21 mouse cellular contexts compared by ENCODE assay signal in the genomic region with DNA sequence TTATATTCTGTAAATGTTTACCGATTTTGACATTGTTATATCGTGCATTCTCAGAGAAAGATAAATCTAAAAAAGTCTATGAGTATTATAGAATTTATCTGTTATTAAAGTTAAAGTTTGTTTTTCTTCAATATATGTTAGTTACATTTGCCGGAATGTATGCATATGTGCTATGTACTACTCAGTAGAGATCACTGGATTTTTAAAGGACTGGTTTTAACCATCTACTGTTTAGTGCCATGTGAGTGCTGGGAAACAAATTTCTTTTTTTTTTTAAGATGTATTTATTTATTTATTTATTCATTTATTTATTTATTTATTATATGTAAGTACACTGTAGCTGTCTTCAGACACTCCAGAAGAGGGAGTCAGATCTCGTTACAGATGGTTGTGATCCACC. TPM values are rescaled to one million over a fixed set of nuclear protein-coding genes. Genes with fewer than 3 reads are reported as not detected.
DNase-seq lines count a peak whose midpoint lies in the region; ATAC-seq lines count a peak whose summit lies in the region.
"Had no signal": no experiment of that assay in that cellular context is flagged by ENCODE, and none has a peak within 500 bp of the region (broad histone marks: within the 10 kb centered on the region; RNA-seq: fewer than 3 reads in every experiment).

No protein-coding gene starts in this region.

- H3K4me1 ChIP-seq in intestine, embryonic 14.5 days (replicated peaks; ENCODE audit: control insufficient read depth, insufficient read depth, low read length), result no peaks in the 10 kb centered on the region
- no peaks in the 10 kb centered on the region for H3K4me1 ChIP-seq in intestine, embryonic 15.5 days (replicated peaks)
- H3K4me1 ChIP-seq in midbrain, embryonic 14.5 days (ENCODE audit: control insufficient read depth, insufficient read depth, low read length), result no peaks in the 10 kb centered on the region
- no peaks in the 10 kb centered on the region for H3K4me1 ChIP-seq in midbrain, embryonic 15.5 days
- no peaks in the 10 kb centered on the region for H3K4me1 ChIP-seq in limb, embryonic 13.5 days
- H3K4me1 ChIP-seq in limb, embryonic 15.5 days, result no peaks in the 10 kb centered on the region
- H3K4me1 ChIP-seq: embryonic facial prominence, embryonic 10.5 days; forebrain, embryonic 15.5 days; hindbrain, embryonic 13.5 days had no signal

- no peak overlapping the region for H3K27ac ChIP-seq in intestine, embryonic 14.5 days (ENCODE audit: low read depth)
- no peak overlapping the region for H3K27ac ChIP-seq in intestine, embryonic 15.5 days
- no peak overlapping the region for H3K27ac ChIP-seq in midbrain, embryonic 14.5 days (replicated peaks; ENCODE audit: low read depth, low read length)
- H3K27ac ChIP-seq in midbrain, embryonic 15.5 days, result no peak overlapping the region
- H3K27ac ChIP-seq in limb, embryonic 13.5 days, result no peak overlapping the region
- H3K27ac ChIP-seq in limb, embryonic 15.5 days, result no peak overlapping the region
- H3K27ac ChIP-seq: embryonic facial prominence, embryonic 10.5 days; forebrain, embryonic 15.5 days; hindbrain, embryonic 13.5 days had no signal

- no peak overlapping the region for H3K9ac ChIP-seq in intestine, embryonic 14.5 days (ENCODE audit: low read length)
- H3K9ac ChIP-seq in intestine, embryonic 15.5 days, result no peak overlapping the region
- H3K9ac ChIP-seq in midbrain, embryonic 14.5 days (replicated peaks; ENCODE audit: low read length), result no peak overlapping the region
- no peak overlapping the region for H3K9ac ChIP-seq in midbrain, embryonic 15.5 days
- H3K9ac ChIP-seq in limb, embryonic 13.5 days, result no peak overlapping the region
- H3K9ac ChIP-seq in limb, embryonic 15.5 days, result no peak overlapping the region
- H3K9ac ChIP-seq: forebrain, embryonic 15.5 days; hindbrain, embryonic 13.5 days had no signal

- H3K4me2 ChIP-seq in intestine, embryonic 14.5 days (ENCODE audit: low read length), result no peak overlapping the region
- H3K4me2 ChIP-seq in intestine, embryonic 15.5 days (replicated peaks), result no peak overlapping the region
- no peak overlapping the region for H3K4me2 ChIP-seq in midbrain, embryonic 14.5 days (ENCODE audit: low read length)
- H3K4me2 ChIP-seq in midbrain, embryonic 15.5 days, result no peak overlapping the region
- H3K4me2 ChIP-seq in limb, embryonic 13.5 days (replicated peaks), result no peak overlapping the region
- H3K4me2 ChIP-seq in limb, embryonic 15.5 days, result no peak overlapping the region
- H3K4me2 ChIP-seq: forebrain, embryonic 15.5 days; hindbrain, embryonic 13.5 days had no signal

- DNase-seq in intestine, embryonic 14.5 days (ENCODE audit: low spot score), result no peak
- DNase-seq in midbrain, embryonic 14.5 days, result no peak
- DNase-seq in left cerebral cortex, adult 18-20 months (ENCODE audit: low spot score in 2 of 2), result no peak
- DNase-seq: adrenal gland, postnatal 25 days; cerebellum, adult 2 months; cerebellum, postnatal 10 days; gastrocnemius, postnatal 36 days; heart, adult 11 months; heart, postnatal 10 days had no signal

- H3K36me3 ChIP-seq in intestine, embryonic 14.5 days (ENCODE audit: control insufficient read depth, insufficient read depth, low read length), result no peaks in the 10 kb centered on the region
- H3K36me3 ChIP-seq in intestine, embryonic 15.5 days, result no peaks in the 10 kb centered on the region
- no peaks in the 10 kb centered on the region for H3K36me3 ChIP-seq in midbrain, embryonic 14.5 days (ENCODE audit: control insufficient read depth, insufficient read depth, low read length)
- H3K36me3 ChIP-seq in midbrain, embryonic 15.5 days (replicated peaks), result peaks cover 8% of the 10 kb centered on the region; the same call in 1 of the 2 replicates
- no peaks in the 10 kb centered on the region for H3K36me3 ChIP-seq in limb, embryonic 13.5 days
- H3K36me3 ChIP-seq in limb, embryonic 15.5 days, result no peaks in the 10 kb centered on the region
- H3K36me3 ChIP-seq: embryonic facial prominence, embryonic 10.5 days; hindbrain, embryonic 13.5 days had no signal

- peaks cover 49% of the 10 kb centered on the region for H3K9me3 ChIP-seq in intestine, embryonic 14.5 days (ENCODE audit: control insufficient read depth, low read length)
- peaks cover 11% of the 10 kb centered on the region for H3K9me3 ChIP-seq in intestine, embryonic 15.5 days
- peaks cover 71% of the 10 kb centered on the region for H3K9me3 ChIP-seq in midbrain, embryonic 14.5 days (ENCODE audit: control insufficient read depth, low read length)
- peaks cover 66% of the 10 kb centered on the region for H3K9me3 ChIP-seq in midbrain, embryonic 15.5 days
- peaks cover 42% of the 10 kb centered on the region for H3K9me3 ChIP-seq in limb, embryonic 13.5 days
- H3K9me3 ChIP-seq in limb, embryonic 15.5 days, result peaks cover 39% of the 10 kb centered on the region

- no peaks in the 10 kb centered on the region for H3K27me3 ChIP-seq in intestine, embryonic 14.5 days (replicated peaks; ENCODE audit: control insufficient read depth, insufficient read depth, low read length)
- no peaks in the 10 kb centered on the region for H3K27me3 ChIP-seq in intestine, embryonic 15.5 days (replicated peaks)
- H3K27me3 ChIP-seq in midbrain, embryonic 14.5 days (ENCODE audit: control insufficient read depth, insufficient read depth, low read length), result no peaks in the 10 kb centered on the region
- H3K27me3 ChIP-seq in midbrain, embryonic 15.5 days (replicated peaks), result no peaks in the 10 kb centered on the region
- H3K27me3 ChIP-seq in limb, embryonic 13.5 days, result no peaks in the 10 kb centered on the region
- H3K27me3 ChIP-seq in limb, embryonic 15.5 days, result no peaks in the 10 kb centered on the region
- H3K27me3 ChIP-seq: CH12.LX; forebrain, embryonic 15.5 days; hindbrain, embryonic 13.5 days; Patski had no signal

- 87% methylated on average over 4 of the region's 4 CpGs for WGBS in intestine, embryonic 14.5 days
- 83% methylated on average over 4 of the region's 4 CpGs for WGBS in intestine, embryonic 15.5 days
- WGBS in midbrain, embryonic 14.5 days, result 87% methylated on average over 4 of the region's 4 CpGs
- whole genome bisulfite sequencing in midbrain, embryonic 15.5 days, result 86% methylated on average over 4 of the region's 4 CpGs
- 86% methylated on average over 4 of the region's 4 CpGs for WGBS in limb, embryonic 13.5 days
- 81% methylated on average over 4 of the region's 4 CpGs for WGBS in limb, embryonic 15.5 days

- no peak overlapping the region for H3K4me3 ChIP-seq in intestine, embryonic 14.5 days (ENCODE audit: low read depth, low read length)
- no peak overlapping the region for H3K4me3 ChIP-seq in intestine, embryonic 15.5 days (replicated peaks)
- no peak overlapping the region for H3K4me3 ChIP-seq in midbrain, embryonic 14.5 days (replicated peaks; ENCODE audit: low read depth, low read length)
- H3K4me3 ChIP-seq in midbrain, embryonic 15.5 days, result no peak overlapping the region
- no peak overlapping the region for H3K4me3 ChIP-seq in limb, embryonic 13.5 days
- H3K4me3 ChIP-seq in limb, embryonic 15.5 days, result no peak overlapping the region
- H3K4me3 ChIP-seq: embryonic facial prominence, embryonic 10.5 days; forebrain, embryonic 15.5 days; hindbrain, embryonic 13.5 days had no signal

- peak; percentile 55; the same call in 1 of the 2 replicates for ATAC-seq in intestine, embryonic 14.5 days (replicated peaks; ENCODE audit: low FRiP score, low TSS enrichment, low read depth)
- ATAC-seq in intestine, embryonic 15.5 days, result no peak
- ATAC-seq in midbrain, embryonic 14.5 days (ENCODE audit: low FRiP score, low TSS enrichment), result peak; percentile 29; the same call in 1 of the 2 replicates
- ATAC-seq in midbrain, embryonic 15.5 days (replicated peaks), result no peak
- peak; percentile 28; the same call in 1 of the 2 replicates for ATAC-seq in limb, embryonic 13.5 days (ENCODE audit: low FRiP score, low read depth)
- 0 out of 2 replicates have a peak, but pooled peaks have one; percentile 46 for ATAC-seq in limb, embryonic 15.5 days (ENCODE audit: insufficient number of reproducible peaks, low FRiP score, low TSS enrichment, low read depth)
- ATAC-seq: activated CD4-positive, CD25-positive, alpha-beta regulatory T cell, adult 4 months; forebrain, embryonic 15.5 days; Patski had no signal

RNA-seq across cellular contexts. Expression of a gene that starts 32.7 kb away (rescaled TPM):
- polyA plus RNA-seq in intestine, embryonic 14.5 days (2014; fragmentation: Nextera tagmentation; extraction: Ambion mirVana), result 0.11 TPM in 1 of 2 replicates, not detected in the other
- polyA plus RNA-seq in intestine, embryonic 15.5 days (2015; fragmentation: Nextera tagmentation; extraction: Ambion mirVana), result 0.05 TPM in 1 of 2 replicates, not detected in the other
- polyA plus RNA-seq in midbrain, embryonic 14.5 days (2014; fragmentation: Nextera tagmentation; extraction: Ambion mirVana), result 0.15 and 0.26 TPM in 2 replicates
- 0.10 and 0.15 TPM in 2 replicates for polyA plus RNA-seq in midbrain, embryonic 15.5 days (2015; fragmentation: Nextera tagmentation; extraction: Ambion mirVana)
- polyA plus RNA-seq in limb, embryonic 13.5 days (2015; fragmentation: Nextera tagmentation; extraction: Ambion mirVana), result 0.15 and 0.17 TPM in 2 replicates
- 0.05 and 0.07 TPM in 2 replicates for polyA plus RNA-seq in limb, embryonic 15.5 days (2015; fragmentation: Nextera tagmentation; extraction: Ambion mirVana)
- under 1 TPM; 0.12 to 0.23 TPM for total RNA-seq in left cerebral cortex, adult 18-20 months (2021)
- total RNA-seq: CH12.LX; hematopoietic stem cell, adult 5-6 weeks had no signal
- polyA plus RNA-seq: embryonic facial prominence, embryonic 14.5 days; forebrain, embryonic 15.5 days had no signal

Comparison
In these comparisons a context has a peak if more than half of its experiments do, and no peak if none do; other contexts are left out.
1. ATAC-seq: peak in intestine, embryonic 14.5 days (single experiment), midbrain, embryonic 14.5 days (single experiment), limb, embryonic 13.5 days (single experiment) and limb, embryonic 15.5 days (single experiment); none in intestine, embryonic 15.5 days (single experiment) and midbrain, embryonic 15.5 days (single experiment).